Mouse (Mus musculus) common myeloid progenitor, adult 5-6 weeks (primary cell): ENCODE results near the gene Pknox2. TPM values are rescaled to one million over a fixed set of nuclear protein-coding genes. Genes with fewer than 3 reads are reported as not detected.

Source experiments
- ATAC-seq: replicated peaks from 2 replicates; pipeline ENCODE4 v1.8.0; 2016; ENCODE audit warnings: low read depth, mild to moderate bottlenecking, moderate TSS enrichment, inconsistent platforms; ENCODE audit not compliant: poor library complexity, severe bottlenecking
- total RNA-seq: library from RNA; stranded (forward); fragments of 200-1000, 187-1606 nt; gene quantifications from 2 replicates; pipeline ENCODE4 v1.2.3, GENCODE M21; 2017

Pknox2 gene
- total RNA-seq, 1 experiment from 2014 or later, result not detected

DNA sequence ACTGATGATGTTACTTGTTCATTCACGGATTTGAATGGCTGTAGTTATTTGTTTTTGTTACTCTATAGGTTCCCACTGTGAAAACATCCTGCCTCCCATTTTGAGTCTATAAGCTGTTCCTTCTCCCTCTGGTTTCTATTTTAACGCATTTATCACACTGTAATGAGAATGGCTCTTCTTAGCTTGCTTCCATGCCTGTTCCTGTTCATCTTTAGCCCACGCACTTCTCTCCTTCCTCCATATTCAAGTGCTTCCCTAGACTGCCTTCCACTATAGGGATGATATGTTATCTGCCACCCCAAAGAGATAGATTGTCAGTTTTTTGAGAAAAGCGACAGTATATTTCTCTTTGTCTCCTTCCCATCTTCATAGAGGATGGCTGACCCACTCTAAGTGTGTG lies 246.7 kb downstream of the Pknox2 start:
- no peak for ATAC-seq

- ATAC-seq, result no peak
Observed at GRCm38 (mm10) chr9:36898560-36898959, 248.6 kb downstream of the Pknox2 start.

GRCm38 (mm10) chr9:36895009-36895693 lies 252.1 kb downstream of the Pknox2 start:
- peak; percentile 64 for ATAC-seq

DNA sequence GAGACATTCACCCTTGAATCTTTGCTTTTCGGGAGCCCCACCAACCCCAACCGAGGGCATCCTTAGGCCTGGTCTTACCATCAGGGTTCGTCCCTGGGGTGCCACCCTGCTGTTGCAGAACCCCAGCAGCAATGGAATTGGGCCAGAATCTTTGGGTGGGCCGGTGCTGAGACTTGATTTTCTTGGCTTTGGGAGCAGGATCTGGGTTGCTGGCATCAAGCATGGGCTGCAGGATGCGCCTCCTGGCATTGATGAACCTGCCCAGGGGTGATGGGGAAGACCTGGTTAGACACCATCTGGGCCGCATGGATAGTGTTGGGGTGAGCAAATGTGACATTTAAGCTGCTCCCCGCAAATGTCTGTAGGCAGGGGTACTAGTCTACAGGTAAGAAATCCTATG lies 253.0 kb downstream of the Pknox2 start:
- ATAC-seq, result no peak

- no peak for ATAC-seq
Observed at GRCm38 (mm10) chr9:36893413-36893990, 253.7 kb downstream of the Pknox2 start.

DNA sequence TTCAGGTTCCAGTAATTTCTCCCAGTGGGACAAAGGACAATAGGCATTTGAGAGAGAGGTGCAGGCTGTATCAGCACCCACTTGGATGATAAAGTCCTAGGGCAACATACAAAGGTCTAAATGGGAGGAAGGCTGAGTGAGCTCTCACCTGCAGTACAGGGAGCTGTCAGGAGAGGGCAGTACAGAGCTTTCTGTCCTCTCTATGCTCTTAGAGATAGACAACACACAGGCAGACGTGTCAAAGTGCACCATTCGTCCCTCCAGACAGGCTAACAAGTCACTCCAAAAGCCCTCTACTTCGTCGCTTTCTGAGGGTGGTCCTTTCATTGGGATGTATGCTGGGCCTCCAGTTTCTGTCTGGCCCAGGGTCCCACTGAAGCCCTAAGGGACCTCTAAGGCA lies 256.7 kb downstream of the Pknox2 start:
- ATAC-seq, result peak; percentile 84

GRCm38 (mm10) chr9:36885237-36885636 lies 262.0 kb downstream of the Pknox2 start:
- 0 out of 2 replicates have a peak, but pooled peaks have one; percentile 56 for ATAC-seq

DNA sequence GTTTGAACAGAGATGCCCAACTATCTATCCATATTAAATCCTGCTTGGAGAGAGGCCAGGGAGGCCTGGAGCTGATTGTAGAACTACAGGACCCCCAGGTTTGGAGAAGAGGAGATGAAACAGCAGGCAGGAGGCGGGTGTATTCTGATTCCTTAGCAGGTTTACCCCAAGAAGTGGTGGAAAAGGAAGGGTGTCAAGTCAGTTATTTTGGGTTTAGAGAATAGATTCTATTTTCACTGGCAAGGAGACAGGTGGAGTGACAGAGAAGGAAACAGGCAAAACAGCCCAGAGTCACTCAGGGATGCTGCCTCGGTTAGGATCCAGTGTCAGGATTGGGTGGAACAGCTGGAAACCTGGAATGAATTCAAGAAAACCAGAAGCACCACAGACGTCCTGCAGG lies 263.6 kb downstream of the Pknox2 start:
- ATAC-seq, result no peak

DNA sequence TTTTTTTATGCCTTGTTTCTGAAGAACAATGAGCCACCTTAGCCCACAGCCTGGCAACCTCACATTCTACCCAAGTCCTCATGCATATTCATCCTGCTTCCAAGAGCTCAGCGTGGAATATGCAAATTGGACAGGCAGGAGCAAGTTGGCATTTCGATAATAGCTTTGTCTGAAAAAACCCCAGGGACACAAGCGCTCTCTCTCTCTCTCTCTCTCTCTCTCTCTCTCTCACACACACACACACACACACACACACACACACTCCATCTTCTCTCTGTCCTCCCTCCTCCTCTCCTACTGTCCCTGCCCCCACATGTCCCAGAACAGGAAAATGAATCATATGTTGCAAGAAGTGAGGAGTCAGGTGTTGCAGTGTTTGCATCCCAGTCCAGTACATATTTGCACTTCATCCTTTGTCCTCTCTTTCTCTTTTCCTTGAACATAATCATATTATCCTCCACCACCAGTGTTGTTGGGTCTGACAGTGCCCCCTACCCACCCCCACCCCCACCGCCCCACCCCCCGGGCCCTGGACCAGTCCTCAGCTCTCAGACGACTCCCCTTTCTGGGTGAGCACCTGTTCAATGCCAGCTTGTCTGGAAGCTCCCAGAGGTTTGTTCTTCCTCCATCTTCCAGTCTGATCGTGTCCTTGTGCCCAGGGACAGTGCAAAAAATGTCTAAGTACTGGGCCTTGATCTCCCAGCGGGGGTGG lies 265.0 kb downstream of the Pknox2 start:
- ATAC-seq, result no peak

- no peak for ATAC-seq
Observed at GRCm38 (mm10) chr9:36881615-36882014, 265.6 kb downstream of the Pknox2 start.

- no peak for ATAC-seq
Observed at GRCm38 (mm10) chr9:36876787-36877186, 270.4 kb downstream of the Pknox2 start.

DNA sequence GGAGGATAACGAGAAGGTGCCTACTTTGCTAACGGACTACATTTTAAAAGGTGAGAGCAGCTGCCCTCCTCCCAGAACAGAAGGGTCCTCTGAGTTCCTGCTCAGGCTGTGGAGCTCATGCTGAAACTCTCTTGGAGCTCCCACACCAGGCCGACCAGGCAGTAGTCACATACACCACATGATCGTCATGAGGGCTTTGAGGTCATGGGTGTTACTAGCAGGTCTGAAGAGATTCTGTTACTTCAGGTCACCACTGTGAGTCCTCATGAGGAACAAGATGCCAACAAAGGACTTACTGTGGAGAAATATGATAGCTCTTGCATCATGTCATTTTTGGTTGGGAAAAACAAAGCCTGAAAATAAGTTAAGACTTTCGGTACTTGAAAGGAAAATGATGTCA lies 270.9 kb downstream of the Pknox2 start:
- no peak for ATAC-seq

DNA sequence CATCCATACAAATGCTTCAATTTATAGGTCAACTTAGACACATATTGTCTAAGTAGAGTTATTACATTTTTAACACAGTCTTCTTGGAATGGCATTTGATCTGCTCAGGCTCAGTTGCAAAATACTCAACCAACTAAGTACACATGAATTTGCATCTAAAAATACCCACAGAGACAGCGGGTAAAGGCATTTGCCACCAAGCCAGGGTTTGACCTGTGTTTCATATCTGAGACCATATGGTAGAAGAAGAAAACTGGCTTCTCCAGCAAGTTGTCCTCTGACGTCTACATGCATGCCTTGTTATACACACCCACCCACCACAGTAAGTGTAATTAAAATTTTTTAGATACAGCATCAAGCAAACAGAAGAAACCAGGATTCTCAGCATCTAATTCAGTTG lies 273.4 kb downstream of the Pknox2 start:
- ATAC-seq, result no peak

DNA sequence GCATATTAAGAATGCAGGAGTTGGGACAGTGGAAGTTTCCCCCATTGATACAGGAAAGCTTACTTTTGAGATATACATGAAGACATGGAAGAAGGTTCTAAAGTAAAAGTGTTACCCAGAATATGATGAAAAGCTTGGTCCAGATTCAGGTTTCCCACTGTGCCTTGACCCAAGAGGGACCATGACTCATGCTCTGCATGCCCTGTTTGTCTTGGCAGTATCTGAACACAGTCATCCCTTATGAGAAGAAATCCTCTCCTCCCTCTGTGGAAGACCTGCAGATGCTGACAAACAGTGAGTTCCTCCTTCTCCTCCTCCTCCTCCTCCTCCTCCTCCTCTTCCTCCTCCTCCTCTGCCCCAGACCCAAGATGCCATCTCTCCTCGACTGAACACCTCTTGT lies 276.9 kb downstream of the Pknox2 start:
- no peak for ATAC-seq

GRCm38 (mm10) chr9:36868662-36869061 lies 278.5 kb downstream of the Pknox2 start:
- ATAC-seq, result no peak

DNA sequence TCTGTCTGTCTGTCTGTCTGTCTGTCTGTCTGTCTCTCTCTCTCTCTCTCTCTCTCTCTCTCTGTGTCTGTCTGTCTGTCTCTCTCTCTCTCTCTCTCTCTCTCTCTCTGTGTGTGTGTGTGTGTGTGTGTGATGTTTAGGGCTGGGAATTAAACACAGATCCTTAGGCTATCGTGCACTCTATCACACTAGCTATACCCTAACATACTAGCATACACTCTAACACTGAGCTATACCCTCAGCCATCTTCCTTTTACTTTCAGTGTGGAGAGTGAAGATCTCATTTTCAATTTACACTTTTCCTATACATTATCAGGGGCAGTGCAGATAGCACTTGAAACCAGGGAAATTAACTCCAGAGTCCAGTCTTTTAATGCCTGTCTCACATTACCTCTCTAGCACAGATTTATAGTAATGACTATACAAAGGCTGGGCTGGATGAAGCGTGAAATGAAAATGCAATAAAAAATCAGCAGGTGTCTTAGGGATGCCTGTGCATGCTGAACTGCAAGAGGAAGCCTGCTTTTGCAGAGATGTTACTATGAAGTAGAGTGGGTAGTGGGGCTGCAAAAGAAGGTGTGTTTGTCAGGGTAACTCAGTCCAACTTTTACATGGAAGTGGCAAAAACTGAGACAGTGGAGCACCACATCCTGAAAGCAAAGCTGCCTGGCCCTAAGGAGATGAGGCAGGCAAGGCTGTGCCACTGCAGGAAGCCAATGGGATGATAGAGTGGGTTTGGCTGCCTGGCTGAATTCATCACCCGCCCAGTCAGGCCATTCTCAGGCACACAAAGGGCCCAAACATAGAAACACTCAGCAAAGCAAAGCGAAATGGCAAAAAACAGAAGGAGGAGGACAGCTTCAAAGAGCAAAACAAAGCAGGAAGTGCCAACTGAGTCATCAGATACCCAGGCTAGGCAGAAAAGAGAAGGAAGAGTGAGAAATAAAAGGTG lies 282.1 kb downstream of the Pknox2 start:
- ATAC-seq, result no peak

DNA sequence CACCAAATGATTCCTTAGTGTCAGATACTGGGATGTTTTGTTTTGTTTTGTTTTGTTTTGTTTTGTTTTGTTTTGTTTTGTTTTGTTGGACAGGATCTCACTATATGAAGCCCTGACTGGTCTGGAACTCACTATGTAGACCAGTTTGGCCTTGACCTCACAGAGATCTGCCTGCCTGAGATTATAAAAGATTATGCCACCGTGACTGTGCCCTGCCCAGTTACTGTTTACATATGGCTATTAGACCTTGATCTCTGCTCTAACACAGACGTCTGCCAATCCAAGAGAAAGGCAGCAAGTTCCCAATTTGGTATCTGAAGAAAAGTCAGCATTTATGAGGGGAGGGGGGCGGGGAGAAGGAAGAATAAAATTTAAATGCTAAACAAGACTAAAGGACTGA lies 283.5 kb downstream of the Pknox2 start:
- no peak for ATAC-seq

DNA sequence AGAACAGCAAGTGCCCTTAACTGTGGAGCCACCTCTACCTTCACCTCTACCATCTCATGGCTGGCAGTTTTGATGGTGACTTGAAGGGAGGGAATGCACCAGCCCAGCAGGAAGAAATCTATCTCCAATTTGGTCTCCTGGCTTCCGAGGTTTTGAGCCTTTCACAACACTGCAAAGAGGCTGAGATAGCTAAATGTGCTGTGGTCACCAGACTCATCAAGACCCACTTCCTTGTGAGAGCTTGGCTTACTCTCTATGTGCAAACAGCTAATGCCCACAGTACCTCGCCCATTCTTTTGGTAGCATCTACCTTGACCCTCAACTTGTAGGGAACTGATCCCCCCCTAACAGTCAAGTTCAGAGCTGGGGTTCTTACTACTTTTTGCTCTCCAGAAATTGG lies 284.6 kb downstream of the Pknox2 start:
- no peak for ATAC-seq

DNA sequence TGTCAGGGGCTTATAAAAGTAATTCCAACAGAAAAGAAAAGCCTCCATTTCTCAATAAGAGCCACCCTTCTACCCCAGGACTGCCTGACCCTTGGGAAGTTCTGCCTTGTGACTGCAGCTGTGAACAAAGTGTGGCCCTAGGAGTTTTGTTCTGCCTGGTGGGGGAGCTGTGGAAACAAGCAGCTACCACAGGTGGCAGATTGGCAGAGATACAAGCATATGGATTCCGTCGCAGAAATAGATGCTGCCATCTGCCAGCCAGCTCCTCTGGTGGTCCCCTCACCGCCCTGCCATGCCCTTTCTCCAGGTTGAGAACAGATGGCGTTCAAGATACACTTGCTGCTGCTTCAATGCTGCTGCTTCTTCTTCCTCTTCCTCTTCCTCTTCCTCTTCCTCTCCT lies 288.5 kb downstream of the Pknox2 start:
- no peak for ATAC-seq

DNA sequence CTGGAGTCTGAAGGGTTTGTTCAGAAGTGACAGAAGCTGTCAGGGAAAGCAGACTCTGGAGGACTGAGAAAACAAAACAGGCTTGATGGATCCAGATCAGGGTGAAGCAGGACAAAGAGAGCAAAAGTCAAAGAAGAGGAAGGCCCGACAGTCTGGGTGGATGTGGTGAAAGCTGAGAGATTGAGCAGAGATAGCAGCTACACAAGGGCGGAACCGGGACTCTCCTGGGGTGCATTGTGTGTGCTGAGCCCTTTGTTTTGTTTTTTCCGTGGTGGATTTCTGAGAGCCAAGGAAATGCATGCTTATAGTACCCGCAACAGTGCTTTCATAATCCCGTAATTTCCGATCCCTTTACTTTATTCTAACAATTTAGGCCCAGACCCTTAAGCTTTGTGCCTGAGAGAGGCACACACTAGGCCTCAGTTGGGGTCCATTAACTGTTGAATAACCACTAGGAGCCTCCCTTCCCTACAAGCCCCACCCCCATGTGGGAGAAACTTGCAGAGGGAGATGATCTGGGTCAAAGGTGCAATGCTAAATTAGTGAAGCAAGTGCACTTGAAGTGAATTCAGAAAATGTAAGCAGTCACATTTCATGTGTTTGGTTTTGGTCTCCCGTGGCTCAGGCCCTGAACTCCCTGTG lies 289.6 kb downstream of the Pknox2 start:
- ATAC-seq, result 0 out of 2 replicates have a peak, but pooled peaks have one; percentile 45
